Mouse (Mus musculus): ENCODE measurements around the gene Nprl2. TPM values are rescaled to one million over a fixed set of nuclear protein-coding genes. Genes with fewer than 3 reads are reported as not detected.

Nprl2 gene
- polyA plus RNA-seq, 1 experiment from 2014 or later: 47.5 TPM

DNA sequence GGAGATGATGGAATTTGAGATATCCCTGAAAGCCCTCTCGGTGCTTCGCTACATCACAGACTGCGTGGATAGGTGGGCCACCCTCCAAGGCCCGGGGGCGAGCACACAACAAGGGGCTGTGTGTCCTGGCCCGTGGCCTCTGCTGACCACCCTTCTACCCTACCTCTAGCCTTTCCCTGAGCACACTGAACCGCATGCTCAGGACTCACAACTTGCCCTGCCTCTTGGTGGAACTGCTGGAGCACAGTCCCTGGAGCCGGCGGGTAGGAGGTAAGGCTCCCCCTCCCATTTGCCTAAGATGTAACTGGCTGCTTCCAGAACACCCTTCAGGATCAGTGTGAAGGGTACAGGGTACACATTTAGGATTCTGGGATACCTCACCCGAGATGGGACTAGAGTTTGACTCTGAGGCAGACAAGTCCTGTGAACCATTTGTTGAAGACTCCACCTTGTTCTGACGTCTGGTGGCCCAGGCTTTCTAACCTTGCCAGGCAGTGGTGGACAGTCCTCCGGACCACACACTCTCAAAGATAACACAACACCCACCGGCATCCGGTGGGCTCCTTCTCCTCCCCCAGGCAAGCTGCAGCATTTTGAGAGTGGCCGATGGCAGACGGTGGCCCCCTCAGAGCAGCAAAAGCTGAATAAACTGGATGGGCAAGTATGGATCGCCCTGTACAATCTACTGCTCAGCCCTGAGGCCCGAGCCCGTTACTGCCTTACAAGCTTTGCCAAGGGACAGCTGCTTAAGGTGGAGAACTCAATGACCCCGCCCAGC is 7.5 kb downstream of the Nprl2 start:
- Histone ChIP-seq H3K4me1 (peaks cover 44% of the 10 kb centered on the region), H3K27me3 (peaks cover 48% of the 10 kb centered on the region), H3K9ac (no peak overlapping the region), H3K9me3 (replicated peaks) (no peaks in the 10 kb centered on the region), H3K27ac (no peak overlapping the region), H3K4me2 (replicated peaks) (no peak overlapping the region), H3K4me3 (no peak overlapping the region), H3K36me3 (peaks cover 7% of the 10 kb centered on the region)
- 81% methylated on average over 20 of the region's 20 CpGs for WGBS
- no peak for ATAC-seq (ENCODE audit: low FRiP score)

- Histone ChIP-seq H3K4me1 (peaks cover 49% of the 10 kb centered on the region), H3K4me3 (peak overlapping the region; percentile 34; the same call in 1 of the 2 replicates)
- ATAC-seq (ENCODE audit: low FRiP score): no peak
Measured at GRCm38 (mm10) chr9:107550491-107551116, 8.6 kb downstream of the Nprl2 start.

DNA sequence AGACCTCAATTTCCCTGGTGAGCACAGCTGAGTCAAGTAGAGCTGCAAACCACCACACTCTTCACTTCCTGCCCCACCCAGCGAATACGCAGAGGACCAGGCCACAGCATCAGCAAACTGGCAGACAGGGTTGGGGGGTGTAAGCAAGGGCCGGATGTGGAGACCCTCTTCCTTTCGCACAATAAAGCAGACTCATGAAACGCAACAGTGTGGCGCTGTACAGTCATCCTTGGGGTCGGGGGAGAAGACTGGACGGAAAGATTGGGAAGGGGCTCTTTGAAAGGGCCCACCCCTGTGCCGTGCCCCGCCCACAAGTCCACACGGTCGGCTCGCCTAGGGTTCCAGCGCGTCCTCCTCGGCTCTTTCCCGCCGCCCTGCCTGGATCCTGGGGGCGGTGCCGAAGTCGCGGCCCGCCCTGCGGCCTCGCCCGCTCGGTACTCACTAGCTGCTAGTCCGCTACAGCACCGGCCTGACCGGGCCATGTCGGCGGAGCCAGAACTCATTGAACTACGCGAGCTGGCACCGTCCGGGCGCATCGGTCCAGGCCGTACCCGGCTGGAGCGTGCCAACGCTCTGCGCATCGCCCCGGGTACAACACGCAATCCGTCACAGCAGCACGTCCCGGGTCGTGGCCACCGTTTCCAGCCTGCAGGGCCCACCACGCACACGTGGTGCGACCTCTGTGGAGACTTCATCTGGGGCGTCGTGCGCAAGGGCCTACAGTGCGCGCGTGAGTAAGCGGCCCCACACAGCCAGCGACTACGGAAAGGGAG is 9.3 kb downstream of the Nprl2 start, which contains the start of gene Rassf1:
TSS of gene Rassf1 (plus strand) at position 439 of the 773 bp plus-strand sequence.
- peaks cover 49% of the 10 kb centered on the region for H3K4me1 ChIP-seq
- H3K27me3 ChIP-seq: peaks cover 48% of the 10 kb centered on the region
- under 1% methylated on average over 63 of the region's 63 CpGs for WGBS
- peak within 1 kb of the TSS; percentile 51 for H3K9ac ChIP-seq
- no peak for ATAC-seq (ENCODE audit: low FRiP score)
- peak within 1 kb of the TSS; percentile 62 for H3K4me2 ChIP-seq (replicated peaks)
- H3K36me3 ChIP-seq: no peaks in the 10 kb centered on the region
- no peak within 1 kb of the TSS for H3K27ac ChIP-seq
- no peaks in the 10 kb centered on the region for H3K9me3 ChIP-seq (replicated peaks)
- H3K4me3 ChIP-seq: peak within 1 kb of the TSS; percentile 34

More at GRCm38 (mm10) chr9:107550491-107551116, 8.6 kb downstream of the Nprl2 start:
- no peaks in the 10 kb centered on the region for H3K36me3 ChIP-seq
- peak overlapping the region; percentile 51; the same call in 1 of the 2 replicates for H3K9ac ChIP-seq
- H3K4me2 ChIP-seq (replicated peaks): peak overlapping the region; percentile 62
- no peak overlapping the region for H3K27ac ChIP-seq
- H3K9me3 ChIP-seq (replicated peaks): no peaks in the 10 kb centered on the region
- peaks cover 48% of the 10 kb centered on the region for H3K27me3 ChIP-seq
- WGBS: 21% methylated on average over 23 of the region's 23 CpGs

DNA sequence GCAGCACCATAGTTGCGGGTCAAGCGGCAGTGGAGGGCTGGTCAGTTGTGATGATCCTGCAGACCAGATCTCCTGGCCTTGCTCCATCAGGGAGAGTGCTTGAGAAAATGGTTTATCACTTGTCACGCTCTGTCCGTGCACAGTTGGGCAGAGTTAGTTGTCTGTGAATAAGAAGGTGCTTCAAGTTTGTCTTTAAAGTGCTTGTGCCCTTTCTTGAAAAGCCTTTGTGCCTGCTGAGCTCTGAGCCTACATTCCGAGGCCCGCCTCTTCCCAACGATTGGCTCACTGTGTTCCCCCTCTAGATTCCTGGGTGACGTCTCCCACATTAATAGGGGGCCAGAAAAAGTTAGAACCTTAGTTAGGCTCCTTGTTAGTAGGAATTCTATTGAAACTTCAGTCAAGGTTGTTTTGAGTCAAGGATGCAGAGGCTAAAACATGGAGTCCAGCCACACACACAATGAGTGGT is 9.9 kb downstream of the Nprl2 start:
- WGBS: 3% methylated on average over 8 of the region's 8 CpGs
- H3K9me3 ChIP-seq (replicated peaks): no peaks in the 10 kb centered on the region
- H3K27ac ChIP-seq: no peak overlapping the region

GRCm38 (mm10) chr9:107552690-107553393 is 10.8 kb downstream of the Nprl2 start:
- H3K27me3 ChIP-seq: peaks cover 48% of the 10 kb centered on the region

More for the DNA sequence above, 9.9 kb downstream of the Nprl2 start:
- H3K4me2 ChIP-seq (replicated peaks): peak overlapping the region; percentile 62
- no peaks in the 10 kb centered on the region for H3K36me3 ChIP-seq
- ATAC-seq (ENCODE audit: low FRiP score): no peak
- H3K4me1 ChIP-seq: peaks cover 48% of the 10 kb centered on the region
- peak overlapping the region; percentile 34 for H3K4me3 ChIP-seq
- H3K9ac ChIP-seq: peak overlapping the region; percentile 51
- peaks cover 48% of the 10 kb centered on the region for H3K27me3 ChIP-seq

GRCm38 (mm10) chr9:107553541-107554318 is 11.7 kb downstream of the Nprl2 start:
- H3K27me3 ChIP-seq: peaks cover 43% of the 10 kb centered on the region
- H3K9ac ChIP-seq: peak overlapping the region; percentile 65
- peak; percentile 80 for ATAC-seq (ENCODE audit: low FRiP score)
- peaks cover 39% of the 10 kb centered on the region for H3K4me1 ChIP-seq
- no peaks in the 10 kb centered on the region for H3K9me3 ChIP-seq (replicated peaks)
- peaks cover 18% of the 10 kb centered on the region for H3K36me3 ChIP-seq
- H3K4me2 ChIP-seq (replicated peaks): peak overlapping the region; percentile 93
- WGBS: 7% methylated on average over 37 of the region's 37 CpGs
- peak overlapping the region; percentile 66 for H3K4me3 ChIP-seq
- peak overlapping the region; percentile 82 for H3K27ac ChIP-seq

More at GRCm38 (mm10) chr9:107552690-107553393, 10.8 kb downstream of the Nprl2 start:
- WGBS: 80% methylated on average over 5 of the region's 5 CpGs
- no peak overlapping the region; the same call in 1 of the 2 replicates for H3K4me3 ChIP-seq
- H3K36me3 ChIP-seq: peaks cover 9% of the 10 kb centered on the region
- no peak for ATAC-seq (ENCODE audit: low FRiP score)
- H3K4me1 ChIP-seq: peaks cover 39% of the 10 kb centered on the region
- no peaks in the 10 kb centered on the region for H3K9me3 ChIP-seq (replicated peaks)
- H3K4me2 ChIP-seq (replicated peaks): 0 out of 2 replicates have a peak overlapping the region, but pooled peaks have one; percentile 62
- H3K27ac ChIP-seq: no peak overlapping the region
- no peak overlapping the region for H3K9ac ChIP-seq

DNA sequence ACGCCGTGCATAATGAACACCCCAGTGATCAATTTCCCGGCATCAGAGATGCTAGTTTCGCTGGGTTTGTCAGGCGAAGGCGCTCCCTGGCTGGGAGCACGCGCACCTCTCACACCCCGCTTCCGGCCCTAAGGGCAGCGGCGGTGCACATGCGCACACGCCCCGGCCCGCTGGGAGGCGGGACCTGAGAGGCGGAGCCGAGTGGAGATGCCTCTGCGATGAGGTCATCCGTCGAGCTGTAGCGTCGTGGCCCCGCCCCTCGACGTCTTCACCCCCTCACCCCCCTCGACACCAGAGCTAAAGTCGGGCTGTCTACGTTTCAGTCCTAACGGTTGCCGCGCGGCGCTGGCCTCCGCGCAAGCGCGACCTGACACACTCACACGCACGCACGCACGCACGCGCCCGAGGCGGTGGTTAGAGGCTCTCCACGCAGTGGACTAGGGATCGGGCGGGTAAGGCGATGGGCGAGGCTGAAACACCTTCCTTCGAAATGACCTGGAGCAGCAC is 12.3 kb downstream of the Nprl2 start:
- ATAC-seq (ENCODE audit: low FRiP score): peak; percentile 94
- H3K27me3 ChIP-seq: peaks cover 37% of the 10 kb centered on the region
- peak overlapping the region; percentile 82 for H3K9ac ChIP-seq
- H3K4me2 ChIP-seq (replicated peaks): peak overlapping the region; percentile 93
- no peaks in the 10 kb centered on the region for H3K9me3 ChIP-seq (replicated peaks)
- H3K27ac ChIP-seq: peak overlapping the region; percentile 82
- H3K36me3 ChIP-seq: peaks cover 24% of the 10 kb centered on the region
- H3K4me3 ChIP-seq: peak overlapping the region; percentile 66
- under 1% methylated on average over 53 of the region's 53 CpGs for WGBS
- peaks cover 39% of the 10 kb centered on the region for H3K4me1 ChIP-seq

DNA sequence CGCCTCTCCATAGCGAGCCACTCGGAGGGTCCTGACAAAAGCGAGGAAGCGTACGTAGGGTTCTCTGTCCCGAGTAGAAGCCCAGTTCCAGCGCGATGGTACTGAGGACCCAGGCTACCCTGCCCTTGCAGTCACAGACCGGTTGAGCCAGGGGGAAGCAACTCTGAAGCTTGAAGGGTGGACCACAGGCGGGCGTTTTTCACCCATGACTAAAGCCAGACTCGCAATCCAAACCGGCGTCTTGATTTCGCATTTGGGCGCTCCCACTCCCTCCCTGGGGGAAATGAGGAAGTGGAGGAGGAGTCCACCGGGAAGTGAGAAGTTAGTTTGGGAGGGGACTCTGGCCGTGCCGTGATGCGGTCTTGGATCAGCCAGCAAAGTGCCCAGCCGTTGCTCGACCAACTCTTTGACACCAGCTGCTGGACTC is 13.0 kb downstream of the Nprl2 start:
- H3K4me3 ChIP-seq: peak overlapping the region; percentile 66
- peaks cover 31% of the 10 kb centered on the region for H3K36me3 ChIP-seq
- peak overlapping the region; percentile 93 for H3K4me2 ChIP-seq (replicated peaks)
- peak; percentile 35 for ATAC-seq (ENCODE audit: low FRiP score)
- no peaks in the 10 kb centered on the region for H3K9me3 ChIP-seq (replicated peaks)
- H3K27me3 ChIP-seq: peaks cover 31% of the 10 kb centered on the region
- WGBS: under 1% methylated on average over 23 of the region's 23 CpGs
- H3K27ac ChIP-seq: peak overlapping the region; percentile 82
- H3K9ac ChIP-seq: peak overlapping the region; percentile 82
- H3K4me1 ChIP-seq: peaks cover 39% of the 10 kb centered on the region

- Histone ChIP-seq H3K9me3 (replicated peaks) (no peaks in the 10 kb centered on the region), H3K27me3 (peaks cover 24% of the 10 kb centered on the region), H3K36me3 (peaks cover 38% of the 10 kb centered on the region), H3K27ac (no peak overlapping the region), H3K4me2 (replicated peaks) (peak overlapping the region; percentile 93), H3K9ac (peak overlapping the region; percentile 82), H3K4me3 (peak overlapping the region; percentile 66), H3K4me1 (peaks cover 38% of the 10 kb centered on the region)
- no peak for ATAC-seq (ENCODE audit: low FRiP score)
- 47% methylated on average over 2 of the region's 2 CpGs for WGBS
Measured at GRCm38 (mm10) chr9:107555701-107556100, 13.7 kb downstream of the Nprl2 start.

- Histone ChIP-seq H3K4me2 (replicated peaks) (peak overlapping the region; percentile 93), H3K36me3 (peaks cover 44% of the 10 kb centered on the region), H3K27me3 (peaks cover 18% of the 10 kb centered on the region), H3K9me3 (replicated peaks) (no peaks in the 10 kb centered on the region), H3K27ac (no peak overlapping the region), H3K4me1 (peaks cover 32% of the 10 kb centered on the region), H3K9ac (no peak overlapping the region), H3K4me3 (peak overlapping the region; percentile 66; the same call in 1 of the 2 replicates)
- ATAC-seq (ENCODE audit: low FRiP score): no peak
- WGBS: 78% methylated on average over 3 of the region's 3 CpGs
Measured at GRCm38 (mm10) chr9:107556346-107556745, 14.3 kb downstream of the Nprl2 start.
